Mouse (Mus musculus) layer of hippocampus, adult 2 months (tissue): Measurements from ENCODE around the gene Sct. TPM values are rescaled to one million over a fixed set of nuclear protein-coding genes. Genes with fewer than 3 reads are reported as not detected.

Experiments used
- DNase-seq, 2 experiments: peaks; one replicate each; pipeline ENCODE4 v3.0.0; 2022; ENCODE audit warnings: low spot score in 2 of 2
- H3K27ac ChIP-seq: fragments of 200-600 bp; 2 replicates; pipeline ENCODE4 v1.8.1; 2022
- H3K4me3 ChIP-seq: fragments of 200-600 bp; 2 replicates; pipeline ENCODE4 v1.8.1; 2022; ENCODE audit warnings: mild to moderate bottlenecking
- CTCF ChIP-seq: fragments of 200-600 bp; conservative IDR thresholded peaks from 2 replicates; pipeline ENCODE4 v1.8.1; 2022; ENCODE audit warnings: antibody characterized with exemption, mild to moderate bottlenecking, moderate library complexity
- total RNA-seq, 2 experiments: library from RNA; stranded (reverse); gene quantifications; 2 replicates each; pipeline ENCODE4 v1.2.3; 2021

The Sct gene
- total RNA-seq, 2 experiments from 2014 or later, result not detected

- no peak for DNase-seq
- no peak overlapping the region for H3K4me3 ChIP-seq
- no peak for TF ChIP-seq CTCF
- H3K27ac ChIP-seq, result no peak overlapping the region
Observed at GRCm38 (mm10) chr7:141302702-141303268, 23.9 kb upstream of the Sct start.

GRCm38 (mm10) chr7:141301386-141301785, 22.5 kb upstream of the Sct start:
- DNase-seq, result no peak
- no peak overlapping the region for H3K27ac ChIP-seq
- H3K4me3 ChIP-seq, result no peak overlapping the region
- TF ChIP-seq CTCF, result no peak

- no peak for TF ChIP-seq CTCF
- DNase-seq, result no peak
- H3K27ac ChIP-seq, result no peak overlapping the region
- H3K4me3 ChIP-seq, result no peak overlapping the region
Observed at GRCm38 (mm10) chr7:141299175-141299574, 20.2 kb upstream of the Sct start.

- TF ChIP-seq CTCF, result no peak
- H3K4me3 ChIP-seq, result no peak overlapping the region
- DNase-seq, result no peak
- H3K27ac ChIP-seq, result no peak overlapping the region
Observed at GRCm38 (mm10) chr7:141297926-141298650, 19.2 kb upstream of the Sct start.

GRCm38 (mm10) chr7:141294479-141294878, 15.5 kb upstream of the Sct start:
- no peak overlapping the region for H3K4me3 ChIP-seq
- no peak overlapping the region for H3K27ac ChIP-seq
- no peak for DNase-seq
- TF ChIP-seq CTCF, result no peak

- Histone ChIP-seq H3K4me3 (peak overlapping the region; percentile 12; the same call in 1 of the 2 replicates), H3K27ac (no peak overlapping the region)
- DNase-seq, result no peak
- TF ChIP-seq CTCF, result no peak
Observed at GRCm38 (mm10) chr7:141293852-141294471, 15.0 kb upstream of the Sct start.

GRCm38 (mm10) chr7:141292583-141293388, 13.9 kb upstream of the Sct start:
- DNase-seq, result no peak
- H3K4me3 ChIP-seq, result no peak overlapping the region; the same call in 1 of the 2 replicates
- no peak for TF ChIP-seq CTCF
- H3K27ac ChIP-seq, result no peak overlapping the region

DNA sequence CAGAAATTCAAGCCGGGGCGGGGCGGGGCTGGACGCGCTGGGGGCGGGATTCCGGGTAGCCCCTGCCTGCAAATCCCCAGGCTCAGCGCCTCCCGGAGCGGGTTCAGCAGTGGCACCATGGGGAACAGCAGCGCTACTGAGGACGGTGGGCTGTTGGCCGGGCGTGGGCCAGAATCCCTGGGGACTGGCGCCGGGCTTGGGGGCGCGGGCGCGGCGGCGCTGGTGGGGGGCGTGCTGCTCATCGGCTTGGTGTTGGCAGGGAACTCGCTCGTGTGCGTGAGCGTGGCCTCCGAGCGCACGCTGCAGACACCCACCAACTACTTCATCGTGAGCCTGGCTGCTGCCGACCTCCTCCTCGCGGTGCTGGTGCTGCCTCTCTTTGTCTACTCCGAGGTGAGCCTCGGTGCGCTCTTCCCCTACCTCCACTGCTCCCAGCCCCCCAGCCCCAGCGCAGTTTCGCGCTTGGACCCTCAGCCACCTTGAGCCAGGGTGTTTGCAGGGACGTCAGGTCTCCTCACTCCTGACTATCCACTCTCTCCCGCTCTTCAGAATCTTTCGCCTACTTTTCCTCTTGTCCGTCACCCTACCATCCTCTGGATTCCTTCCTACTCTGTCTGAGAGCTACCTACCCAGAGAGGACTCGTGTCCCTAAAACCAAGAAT, 13.1 kb upstream of the Sct start, which contains the start of gene Drd4:
TSS of gene Drd4 (plus strand) at position 86 of the 662 bp plus-strand sequence.
- DNase-seq, result no peak
- 0 out of 2 replicates have a peak, but pooled peaks have one; percentile 4 for TF ChIP-seq CTCF
- peak within 1 kb of the TSS; percentile 48 for H3K4me3 ChIP-seq
- H3K27ac ChIP-seq, result no peak within 1 kb of the TSS

DNA sequence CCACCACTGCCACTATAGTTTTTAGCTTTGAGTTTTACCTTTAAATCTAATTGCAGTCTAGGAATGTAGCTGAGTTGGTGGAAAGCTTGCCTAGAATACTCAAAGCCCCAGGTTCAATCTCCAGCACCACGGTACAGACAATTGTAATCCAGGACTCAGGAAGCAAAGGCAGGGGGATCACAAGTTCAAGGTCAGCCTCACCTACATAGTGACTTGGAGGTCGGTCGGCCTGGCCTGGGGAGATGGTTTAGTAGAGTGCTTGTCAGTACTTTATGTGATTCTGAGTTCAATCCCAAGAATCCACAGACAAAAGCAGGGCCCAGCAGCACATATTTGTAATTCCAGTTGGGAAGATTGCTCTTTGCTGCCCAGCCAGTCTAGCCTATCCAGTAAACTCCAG, 9.1 kb upstream of the Sct start:
- no peak for TF ChIP-seq CTCF
- H3K4me3 ChIP-seq, result no peak overlapping the region
- DNase-seq, result no peak
- no peak overlapping the region for H3K27ac ChIP-seq

- no peak overlapping the region for H3K27ac ChIP-seq
- DNase-seq, result no peak
- TF ChIP-seq CTCF, result no peak
- H3K4me3 ChIP-seq, result no peak overlapping the region
Observed at GRCm38 (mm10) chr7:141282756-141283155, 3.8 kb upstream of the Sct start.

DNA sequence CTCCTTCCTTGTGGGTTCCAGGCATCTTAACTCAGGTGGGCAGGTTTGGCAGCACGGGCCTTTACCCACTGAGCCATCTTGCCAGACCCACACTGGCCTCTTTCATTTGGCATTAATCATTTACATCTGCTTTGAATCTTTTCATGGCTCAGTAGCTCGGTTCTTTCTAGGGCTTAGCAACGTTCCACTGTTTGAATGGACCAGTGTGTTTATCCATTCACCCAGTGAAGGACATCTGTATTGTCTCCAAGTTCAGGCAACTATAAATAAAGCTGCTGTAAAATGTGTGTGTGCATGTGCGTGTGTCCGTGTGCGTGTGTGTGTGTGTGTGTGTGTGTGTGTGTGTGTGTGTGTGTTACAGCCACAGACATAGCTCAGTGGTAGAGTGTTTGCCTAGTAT, 2.5 kb upstream of the Sct start:
- no peak overlapping the region for H3K27ac ChIP-seq
- no peak for TF ChIP-seq CTCF
- H3K4me3 ChIP-seq, result no peak overlapping the region
- DNase-seq, result no peak
